Mouse (Mus musculus) kidney, embryonic 15.5 days (tissue): Measurements from ENCODE around the gene Slc22a15. TPM values are rescaled to one million over a fixed set of nuclear protein-coding genes. Genes with fewer than 3 reads are reported as not detected.

Source experiments
- ATAC-seq: fragments of 200-750 bp; cut with Nextera tagmentation; replicated peaks from 2 replicates; pipeline ENCODE4 v1.8.0; 2017; ENCODE audit warnings: moderate TSS enrichment; ENCODE audit not compliant: low FRiP score
- H3K27ac ChIP-seq: fragments of 300-500 bp; sonication (generic); 2 replicates; pipeline ENCODE4 v1.5.1; 2015; ENCODE audit warnings: mild to moderate bottlenecking, inconsistent platforms
- H3K27me3 ChIP-seq: fragments of 300-500 bp; sonication (generic); 2 replicates; pipeline ENCODE4 v1.6.1; 2015; ENCODE audit warnings: inconsistent platforms
- H3K36me3 ChIP-seq: fragments of 300-500 bp; sonication (generic); 2 replicates; pipeline ENCODE4 v1.6.1; 2015; ENCODE audit warnings: inconsistent platforms
- H3K4me1 ChIP-seq: fragments of 300-500 bp; sonication (generic); 2 replicates; pipeline ENCODE4 v1.6.1; 2015; ENCODE audit warnings: inconsistent platforms
- H3K4me2 ChIP-seq: fragments of 300-500 bp; sonication (generic); 2 replicates; pipeline ENCODE4 v1.6.1; 2015; ENCODE audit warnings: moderate library complexity, mild to moderate bottlenecking, inconsistent platforms
- H3K4me3 ChIP-seq: fragments of 300-500 bp; sonication (generic); replicated peaks from 2 replicates; pipeline ENCODE4 v1.5.1; 2015; ENCODE audit warnings: mild to moderate bottlenecking, inconsistent platforms
- H3K9ac ChIP-seq: fragments of 300-500 bp; sonication (generic); 2 replicates; pipeline ENCODE4 v1.6.1; 2015; ENCODE audit warnings: mild to moderate bottlenecking, inconsistent platforms
- H3K9me3 ChIP-seq: fragments of 300-500 bp; sonication (generic); replicated peaks from 2 replicates; pipeline ENCODE4 v1.6.1; 2016; ENCODE audit warnings: inconsistent platforms
- WGBS: fragments of 180-500 bp; shearing (Covaris S2); methylation state at CpG from one replicate; pipeline ENCODE4 v1.1.7; 2015; ENCODE audit warnings: mixed read lengths; 5-methylcytosine and 5-hydroxymethylcytosine counted together
- polyA plus RNA-seq: library from polyadenylated mRNA; unstranded; fragments of >200 nt; fragmentation: Nextera tagmentation; extraction: Ambion mirVana; gene quantifications from 2 replicates; pipeline ENCODE4 v1.2.1, GENCODE M21; 2015

The Slc22a15 gene
- polyA plus RNA-seq, 1 experiment from 2014 or later: 3.1 TPM

- no peak overlapping the region for H3K27ac ChIP-seq
- H3K27me3 ChIP-seq: no peaks in the 10 kb centered on the region
- no peaks in the 10 kb centered on the region for H3K9me3 ChIP-seq
- H3K4me3 ChIP-seq: no peak overlapping the region
- no peak overlapping the region for H3K4me2 ChIP-seq
- H3K4me1 ChIP-seq: peaks cover 17% of the 10 kb centered on the region
- ATAC-seq: no peak
- H3K36me3 ChIP-seq: 0 out of 2 replicates have a peak, but pooled peaks cover 9% of the 10 kb centered on the region
- H3K9ac ChIP-seq: no peak overlapping the region
- 66% methylated on average over 9 of the region's 9 CpGs for WGBS
Observed at GRCm38 (mm10) chr3:101881721-101882120, 42.5 kb downstream of the Slc22a15 start.

- Histone ChIP-seq H3K4me2 (no peak overlapping the region), H3K4me3 (no peak overlapping the region), H3K27me3 (no peaks in the 10 kb centered on the region), H3K9me3 (no peaks in the 10 kb centered on the region), H3K4me1 (peaks cover 22% of the 10 kb centered on the region), H3K9ac (no peak overlapping the region), H3K36me3 (0 out of 2 replicates have a peak, but pooled peaks cover 9% of the 10 kb centered on the region), H3K27ac (no peak overlapping the region)
- 63% methylated on average over 6 of the region's 6 CpGs for WGBS
- ATAC-seq: no peak
Observed at GRCm38 (mm10) chr3:101880818-101881217, 43.4 kb downstream of the Slc22a15 start.

GRCm38 (mm10) chr3:101878136-101878535, 46.1 kb downstream of the Slc22a15 start:
- no peak for ATAC-seq
- WGBS: 53% methylated on average over 5 of the region's 5 CpGs

GRCm38 (mm10) chr3:101876459-101877285, 47.6 kb downstream of the Slc22a15 start:
- H3K36me3 ChIP-seq: 0 out of 2 replicates have a peak, but pooled peaks cover 13% of the 10 kb centered on the region
- H3K27me3 ChIP-seq: no peaks in the 10 kb centered on the region
- H3K4me1 ChIP-seq: peaks cover 16% of the 10 kb centered on the region
- H3K4me3 ChIP-seq: no peak overlapping the region
- no peak overlapping the region for H3K9ac ChIP-seq
- H3K4me2 ChIP-seq: no peak overlapping the region
- WGBS: 60% methylated on average over 7 of the region's 7 CpGs
- 0 out of 2 replicates have a peak, but pooled peaks have one; percentile 31 for ATAC-seq
- H3K9me3 ChIP-seq: no peaks in the 10 kb centered on the region
- peak overlapping the region; percentile 76 for H3K27ac ChIP-seq

More at GRCm38 (mm10) chr3:101878136-101878535, 46.1 kb downstream of the Slc22a15 start:
- Histone ChIP-seq H3K27ac (peak overlapping the region; percentile 29; the same call in 1 of the 2 replicates), H3K9me3 (no peaks in the 10 kb centered on the region), H3K4me1 (peaks cover 16% of the 10 kb centered on the region), H3K4me2 (no peak overlapping the region), H3K36me3 (0 out of 2 replicates have a peak, but pooled peaks cover 9% of the 10 kb centered on the region), H3K27me3 (no peaks in the 10 kb centered on the region), H3K9ac (no peak overlapping the region), H3K4me3 (no peak overlapping the region)

- no peak overlapping the region for H3K9ac ChIP-seq
- H3K27ac ChIP-seq: peak overlapping the region; percentile 45
- no peak for ATAC-seq
- H3K27me3 ChIP-seq: no peaks in the 10 kb centered on the region
- no peak overlapping the region for H3K4me2 ChIP-seq
- H3K36me3 ChIP-seq: 0 out of 2 replicates have a peak, but pooled peaks cover 13% of the 10 kb centered on the region
- no peaks in the 10 kb centered on the region for H3K9me3 ChIP-seq
- no peak overlapping the region for H3K4me3 ChIP-seq
- 81% methylated on average over 10 of the region's 10 CpGs for WGBS
- peaks cover 16% of the 10 kb centered on the region for H3K4me1 ChIP-seq
Observed at GRCm38 (mm10) chr3:101875258-101875920, 48.9 kb downstream of the Slc22a15 start.

- Histone ChIP-seq H3K27me3 (no peaks in the 10 kb centered on the region), H3K9ac (no peak overlapping the region), H3K4me3 (no peak overlapping the region), H3K36me3 (0 out of 2 replicates have a peak, but pooled peaks cover 5% of the 10 kb centered on the region), H3K27ac (no peak overlapping the region), H3K4me2 (no peak overlapping the region), H3K4me1 (peaks cover 12% of the 10 kb centered on the region), H3K9me3 (no peaks in the 10 kb centered on the region)
- ATAC-seq: no peak
- WGBS: 79% methylated on average over 7 of the region's 7 CpGs
Observed at GRCm38 (mm10) chr3:101873061-101873675, 51.1 kb downstream of the Slc22a15 start.

GRCm38 (mm10) chr3:101871951-101872350, 52.3 kb downstream of the Slc22a15 start:
- no peak overlapping the region for H3K9ac ChIP-seq
- H3K9me3 ChIP-seq: no peaks in the 10 kb centered on the region
- peaks cover 8% of the 10 kb centered on the region for H3K4me1 ChIP-seq
- H3K4me3 ChIP-seq: no peak overlapping the region
- H3K27ac ChIP-seq: no peak overlapping the region
- 0 out of 2 replicates have a peak, but pooled peaks cover 5% of the 10 kb centered on the region for H3K36me3 ChIP-seq
- H3K27me3 ChIP-seq: no peaks in the 10 kb centered on the region
- 86% methylated on average over 9 of the region's 9 CpGs for WGBS
- no peak for ATAC-seq
- no peak overlapping the region for H3K4me2 ChIP-seq

- ATAC-seq: no peak
- Histone ChIP-seq H3K27me3 (no peaks in the 10 kb centered on the region), H3K27ac (no peak overlapping the region), H3K9ac (no peak overlapping the region), H3K36me3 (0 out of 2 replicates have a peak, but pooled peaks cover 1% of the 10 kb centered on the region), H3K9me3 (no peaks in the 10 kb centered on the region), H3K4me2 (no peak overlapping the region), H3K4me3 (no peak overlapping the region), H3K4me1 (no peaks in the 10 kb centered on the region)
- WGBS: 74% methylated on average over 4 of the region's 4 CpGs
Observed at GRCm38 (mm10) chr3:101867001-101867421, 57.2 kb downstream of the Slc22a15 start.

- 68% methylated on average over 3 of the region's 3 CpGs for WGBS
- ATAC-seq: no peak
- Histone ChIP-seq H3K9me3 (no peaks in the 10 kb centered on the region), H3K4me2 (no peak overlapping the region), H3K27ac (no peak overlapping the region), H3K27me3 (no peaks in the 10 kb centered on the region), H3K36me3 (0 out of 2 replicates have a peak, but pooled peaks cover 4% of the 10 kb centered on the region), H3K4me1 (no peaks in the 10 kb centered on the region), H3K9ac (no peak overlapping the region), H3K4me3 (no peak overlapping the region)
Observed at GRCm38 (mm10) chr3:101861856-101862255, 62.4 kb downstream of the Slc22a15 start.

GRCm38 (mm10) chr3:101860151-101860550, 64.1 kb downstream of the Slc22a15 start:
- Histone ChIP-seq H3K36me3 (0 out of 2 replicates have a peak, but pooled peaks cover 4% of the 10 kb centered on the region), H3K4me3 (no peak overlapping the region), H3K27me3 (no peaks in the 10 kb centered on the region), H3K4me1 (no peaks in the 10 kb centered on the region), H3K9me3 (no peaks in the 10 kb centered on the region), H3K4me2 (no peak overlapping the region), H3K27ac (no peak overlapping the region), H3K9ac (no peak overlapping the region)
- 84% methylated on average over 7 of the region's 7 CpGs for WGBS
- ATAC-seq: no peak

GRCm38 (mm10) chr3:101859740-101860139, 64.5 kb downstream of the Slc22a15 start:
- 80% methylated on average over 7 of the region's 7 CpGs for WGBS
- Histone ChIP-seq H3K27me3 (no peaks in the 10 kb centered on the region), H3K36me3 (0 out of 2 replicates have a peak, but pooled peaks cover 4% of the 10 kb centered on the region), H3K4me1 (no peaks in the 10 kb centered on the region), H3K4me2 (no peak overlapping the region), H3K9me3 (no peaks in the 10 kb centered on the region), H3K4me3 (no peak overlapping the region), H3K9ac (no peak overlapping the region), H3K27ac (no peak overlapping the region)
- ATAC-seq: no peak
